Mouse (Mus musculus): ENCODE measurements at regions not wholly inside any gene's neighbourhood (a gene's known extent, or its start where the extent isn't known, plus 50 kb on each side); places are given as distances from the start of the nearest gene placed in this dataset.

DNA sequence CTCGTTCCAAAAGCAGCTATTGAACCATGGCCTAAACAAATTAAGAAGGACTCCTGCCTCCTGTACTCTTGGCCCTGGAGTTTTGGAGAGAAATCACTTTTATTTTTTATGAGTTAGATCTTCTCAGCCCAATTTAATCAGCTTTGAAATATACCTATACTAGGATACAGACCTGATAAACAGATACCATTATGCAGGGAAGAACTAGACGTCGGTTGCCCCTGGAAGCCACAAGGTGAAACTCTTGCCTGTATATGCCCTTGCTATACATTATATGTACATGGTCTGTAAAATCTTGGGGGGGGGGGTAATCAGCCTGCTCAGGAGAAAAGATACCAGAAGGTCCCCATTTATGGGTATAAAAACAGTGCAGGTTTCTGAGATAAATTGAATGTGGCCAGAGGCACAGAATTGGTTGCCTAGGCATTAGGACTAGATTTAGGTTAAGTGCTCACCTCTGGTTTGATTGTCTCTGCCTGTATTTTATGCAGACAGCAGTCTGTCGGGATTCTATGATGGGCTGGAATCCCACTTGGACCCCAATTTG, 1239.9 kb upstream of the A1bg start (continued):
- TF ChIP-seq ZKSCAN1 (IDR thresholded peaks at IDR 0.05; ENCODE audit: low read depth, low read length) (no peak), MAFK (IDR thresholded peaks at IDR 0.05; ENCODE audit: borderline replicate concordance, low read depth, low read length) (peak; percentile 52; the same call in 1 of the 2 replicates), GABPA (IDR thresholded peaks at IDR 0.05; ENCODE audit: low read depth, low read length) (no peak)

DNA sequence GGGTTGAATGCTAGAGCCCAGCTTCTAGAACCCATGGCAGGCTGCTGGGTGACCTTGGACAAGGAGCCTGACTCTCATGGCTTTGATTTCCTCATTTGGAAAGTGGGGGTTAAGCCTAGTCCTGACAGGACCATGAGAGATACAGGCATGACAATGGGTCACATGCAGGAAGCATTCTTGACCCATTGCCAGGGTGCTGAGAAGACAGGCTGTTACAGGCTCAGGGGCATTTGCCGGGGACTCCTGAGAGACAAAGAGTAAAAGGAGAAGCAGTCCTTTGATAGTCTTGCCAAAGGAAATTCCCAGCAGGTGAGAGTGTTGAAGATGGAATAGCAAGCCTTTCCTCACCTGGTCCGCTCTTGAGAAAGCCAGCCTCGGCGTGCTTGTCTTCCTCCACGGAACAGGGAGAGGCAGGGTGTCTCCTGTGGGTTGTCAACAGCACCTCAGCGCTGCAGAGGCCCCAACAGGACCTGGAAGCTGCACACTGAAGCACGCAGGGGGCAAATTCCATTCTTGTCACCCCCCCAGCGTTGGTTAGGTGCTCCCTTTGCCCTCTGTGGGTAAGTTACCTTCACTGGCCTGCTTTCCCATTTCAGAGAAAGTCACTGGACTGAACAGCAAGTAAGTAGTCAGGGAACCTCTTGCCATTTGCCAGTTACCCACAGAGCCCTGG, 1239.3 kb upstream of the A1bg start:
- H3K27ac ChIP-seq (ENCODE audit: control insufficient read depth, low read depth, low read length): peak overlapping the region; percentile 96
- DNase-seq (ENCODE audit: low read depth, low spot score): peak; percentile 56
- H3K79me2 ChIP-seq (ENCODE audit: control insufficient read depth, insufficient read depth, low read length, poor library complexity): peaks cover 63% of the 10 kb centered on the region
- H3K27me3 ChIP-seq (ENCODE audit: control insufficient read depth in 1 of 2, insufficient read depth in 2 of 2, low read length in 2 of 2): no peaks in the 10 kb centered on the region
- H3K4me3 ChIP-seq (ENCODE audit: control insufficient read depth in 1 of 2, insufficient read depth in 1 of 2, low read depth in 2 of 2, low read length in 2 of 2): peak overlapping the region in 1 of 2 experiments; percentile 13; a peak in 1 of 4 replicates
- peaks cover 56 to 69% of the 10 kb centered on the region in 2 experiments for H3K4me1 ChIP-seq (ENCODE audit: control insufficient read depth in 1 of 2, insufficient read depth in 2 of 2, low read length in 2 of 2)
- no peaks in the 10 kb centered on the region for H3K9me3 ChIP-seq (replicated peaks; ENCODE audit: insufficient read depth, low read length)
- peak overlapping the region; percentile 59 for H3K9ac ChIP-seq (ENCODE audit: control insufficient read depth, low read depth, low read length, poor library complexity, severe bottlenecking)
- no peak for TF ChIP-seq MXI1 (IDR thresholded peaks at IDR 0.05; ENCODE audit: low read depth, low read length)
- TF ChIP-seq UBTF (IDR thresholded peaks at IDR 0.05; ENCODE audit: borderline replicate concordance, insufficient read depth, low read depth, low read length): no peak
- no peak for TF ChIP-seq CHD2 (IDR thresholded peaks at IDR 0.05; ENCODE audit: low read length)
- TF ChIP-seq ZNF384 (IDR thresholded peaks at IDR 0.05; ENCODE audit: low read depth, low read length): no peak
- TF ChIP-seq MAZ (IDR thresholded peaks at IDR 0.05; ENCODE audit: low read depth, low read length): no peak
- TF ChIP-seq TAL1 (IDR thresholded peaks at IDR 0.05; ENCODE audit: low read length): no peak
- TF ChIP-seq BHLHE40 (IDR thresholded peaks at IDR 0.05; ENCODE audit: borderline replicate concordance, low read depth, low read length): 0 out of 2 replicates have a peak, but pooled peaks have one; percentile 31
- no peak for TF ChIP-seq E2F4 (IDR thresholded peaks at IDR 0.05; ENCODE audit: borderline replicate concordance, low read depth, low read length)
- TF ChIP-seq TBP (IDR thresholded peaks at IDR 0.05; ENCODE audit: low read depth, low read length): 0 out of 2 replicates have a peak, but pooled peaks have one; percentile 26
- TF ChIP-seq ELF1 (IDR thresholded peaks at IDR 0.05; ENCODE audit: low read depth, low read length): no peak
- peak; percentile 33; the same call in 1 of the 2 replicates for TF ChIP-seq ETS1 (IDR thresholded peaks at IDR 0.05; ENCODE audit: low read depth, low read length)
- TF ChIP-seq USF1 (IDR thresholded peaks at IDR 0.05; ENCODE audit: low read depth, low read length): peak; percentile 66
- 0 out of 4 replicates have a peak, but pooled peaks of 1 of the 2 experiments have one; percentile 10 for TF ChIP-seq POLR2A (IDR thresholded peaks at IDR 0.05; ENCODE audit: control insufficient read depth in 1 of 2, insufficient read depth in 1 of 2, low read depth in 1 of 2, low read length in 2 of 2, poor library complexity in 1 of 2)
- no peak; the same call in 1 of the 2 replicates for TF ChIP-seq HCFC1 (IDR thresholded peaks at IDR 0.05; ENCODE audit: low read depth, low read length)
- TF ChIP-seq MAX (IDR thresholded peaks at IDR 0.05; ENCODE audit: low read length): no peak
- TF ChIP-seq SIN3A (IDR thresholded peaks at IDR 0.05; ENCODE audit: low read length): no peak; the same call in 1 of the 2 replicates
- TF ChIP-seq USF2 (IDR thresholded peaks at IDR 0.05; ENCODE audit: borderline replicate concordance in 1 of 2, insufficient read depth in 1 of 2, low read depth in 1 of 2, low read length in 2 of 2): no peak
- TF ChIP-seq ZKSCAN1 (IDR thresholded peaks at IDR 0.05; ENCODE audit: low read depth, low read length): no peak
- TF ChIP-seq MYB (IDR thresholded peaks at IDR 0.05; ENCODE audit: low read depth, low read length): no peak
- TF ChIP-seq ZC3H11A (IDR thresholded peaks at IDR 0.05; ENCODE audit: low read depth, low read length): no peak
- no peak for TF ChIP-seq NELFE (IDR thresholded peaks at IDR 0.05; ENCODE audit: low read depth, low read length)
- no peak for TF ChIP-seq SMC3 (IDR thresholded peaks at IDR 0.05; ENCODE audit: low read depth, low read length)
- TF ChIP-seq ZMIZ1 (IDR thresholded peaks at IDR 0.05; ENCODE audit: low read depth, low read length): no peak
- no peak for TF ChIP-seq TCF12 (IDR thresholded peaks at IDR 0.05; ENCODE audit: low read depth, low read length)
- TF ChIP-seq GABPA (IDR thresholded peaks at IDR 0.05; ENCODE audit: low read depth, low read length): no peak
- TF ChIP-seq CHD1 (IDR thresholded peaks at IDR 0.05; ENCODE audit: low read depth, low read length): no peak
- TF ChIP-seq RAD21 (IDR thresholded peaks at IDR 0.05; ENCODE audit: low read depth, low read length): no peak
- peaks cover 27 to 87% of the 10 kb centered on the region in 2 experiments for H3K36me3 ChIP-seq (ENCODE audit: control insufficient read depth in 1 of 2, insufficient read depth in 2 of 2, low read length in 2 of 2)
